Mouse (Mus musculus) layer of hippocampus, adult 9-11 months (tissue): ENCODE measurements at regions not wholly inside any gene's neighbourhood (a gene's known extent, or its start where the extent isn't known, plus 50 kb on each side); places are given as distances from the start of the nearest gene placed in this dataset.

Experiments used
- DNase-seq: peaks from one replicate; pipeline ENCODE4 v3.0.0; 2022

DNA sequence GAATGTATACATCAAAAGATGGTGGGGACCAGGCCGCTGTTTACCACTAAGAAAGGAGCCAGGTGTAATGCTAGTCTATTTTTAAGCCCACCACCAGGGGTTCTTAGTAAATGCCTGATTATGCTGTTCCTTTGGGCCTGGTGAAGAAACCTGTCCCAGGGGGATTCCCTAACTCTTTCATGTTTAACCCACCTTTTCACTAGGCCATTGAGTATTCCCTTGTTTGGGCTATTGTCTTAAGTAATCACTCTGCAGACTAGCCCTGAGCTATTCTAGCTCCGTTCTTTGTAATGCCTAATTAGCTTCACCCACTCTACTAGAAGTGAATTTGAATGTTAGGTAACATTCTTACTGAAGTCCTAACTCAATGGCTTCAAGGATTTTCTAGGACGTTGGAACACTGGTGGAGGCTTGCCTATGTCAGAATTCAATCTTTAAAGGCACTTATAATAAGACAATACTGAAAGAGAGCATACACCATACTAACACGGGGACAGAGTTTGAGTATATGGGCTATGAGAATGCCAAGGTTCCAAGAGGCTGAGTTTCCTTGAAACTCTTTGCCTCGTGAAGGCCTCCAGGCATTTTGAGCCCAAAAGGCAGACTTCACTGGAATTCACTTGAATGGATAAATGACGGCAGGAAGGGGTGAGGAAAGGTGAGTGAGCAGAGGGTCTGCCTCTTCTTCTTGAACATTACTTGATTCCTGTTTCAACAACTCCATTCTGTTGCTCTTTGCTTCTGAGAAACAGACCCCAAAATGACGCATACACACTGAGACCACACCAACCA lies 312.7 kb upstream of the Irx4 start:
- DNase-seq = no peak

DNA sequence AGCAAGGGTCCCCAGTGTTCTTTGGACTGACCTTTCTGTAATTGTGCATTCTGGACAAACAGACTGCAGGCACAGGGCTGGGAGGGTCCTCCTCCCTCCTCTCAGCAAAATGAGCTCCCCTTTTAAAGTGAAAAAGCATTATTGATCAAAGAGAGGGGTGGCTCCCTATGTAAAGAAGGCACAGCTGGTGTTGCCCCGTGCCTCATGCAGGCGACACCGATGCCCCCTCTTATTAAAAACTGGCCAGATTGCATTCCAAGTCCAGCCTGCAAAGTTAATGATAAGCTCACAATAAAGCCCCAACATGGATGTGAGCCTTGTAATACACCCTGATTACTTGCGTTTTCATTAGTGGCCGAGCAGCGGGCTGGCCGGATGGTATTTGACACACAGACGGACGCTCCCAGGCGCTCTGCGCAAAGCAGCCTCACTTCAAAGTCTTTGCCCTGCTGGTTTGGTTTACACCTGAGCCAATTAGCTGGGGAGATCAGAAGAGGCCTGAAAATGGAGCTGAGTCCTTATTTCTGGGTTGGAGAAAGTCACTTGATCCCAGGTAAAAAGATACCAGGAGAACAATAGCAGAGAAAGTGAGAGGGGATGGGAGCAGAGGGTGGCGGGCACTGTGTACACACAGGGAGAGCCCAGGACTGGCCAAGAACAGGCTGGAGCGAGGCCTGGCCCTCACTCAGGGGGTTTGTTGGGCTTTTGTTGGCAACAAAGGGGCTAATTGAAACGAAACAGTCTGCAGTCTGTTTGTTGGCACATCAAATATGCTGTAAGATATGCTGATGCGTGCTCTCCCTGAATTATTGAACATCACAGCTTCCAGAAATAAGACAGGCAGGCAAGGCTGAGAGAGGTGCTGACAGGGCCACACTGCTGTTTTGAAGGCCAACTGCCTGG lies 301.4 kb upstream of the Irx4 start:
- no peak for DNase-seq

DNA sequence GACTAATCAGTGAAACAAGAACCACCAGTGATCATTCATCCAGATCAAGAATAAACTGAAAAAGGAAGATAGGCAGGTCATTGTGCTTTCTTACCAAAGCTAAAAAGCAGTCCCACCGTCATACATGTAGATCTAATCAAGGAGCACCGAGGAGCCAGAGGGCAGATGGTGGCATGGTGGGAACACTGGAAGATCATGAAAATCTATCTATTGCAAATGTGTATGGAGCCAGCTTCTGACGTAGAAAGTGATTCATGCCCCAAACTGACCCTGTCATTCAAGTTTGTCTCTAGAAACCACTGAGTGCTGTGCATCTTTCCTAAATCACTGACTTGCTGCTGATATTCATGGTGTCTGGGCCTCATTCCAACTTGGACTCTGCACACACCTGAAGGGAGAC lies 299.0 kb upstream of the Irx4 start:
- no peak for DNase-seq

DNA sequence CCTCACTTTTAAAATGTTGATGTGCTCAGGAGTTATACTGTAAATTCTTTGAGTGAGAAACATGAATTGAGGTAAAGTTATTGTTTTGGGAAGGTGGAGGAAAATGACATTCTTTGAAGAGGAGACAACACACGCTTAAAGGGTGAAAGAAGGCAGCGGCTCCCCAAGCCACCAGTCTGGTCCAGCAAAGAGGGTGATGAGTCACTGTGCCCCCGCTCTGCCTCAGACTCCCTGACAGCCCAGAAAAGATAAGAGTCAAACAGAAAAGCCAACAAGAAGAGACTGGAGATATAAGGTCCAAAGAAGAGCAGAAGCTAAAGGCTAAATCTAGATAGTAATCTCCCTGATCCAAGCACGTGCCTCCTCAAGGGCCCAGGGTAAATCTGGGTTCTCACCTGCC lies 288.1 kb upstream of the Irx4 start:
- no peak for DNase-seq

DNA sequence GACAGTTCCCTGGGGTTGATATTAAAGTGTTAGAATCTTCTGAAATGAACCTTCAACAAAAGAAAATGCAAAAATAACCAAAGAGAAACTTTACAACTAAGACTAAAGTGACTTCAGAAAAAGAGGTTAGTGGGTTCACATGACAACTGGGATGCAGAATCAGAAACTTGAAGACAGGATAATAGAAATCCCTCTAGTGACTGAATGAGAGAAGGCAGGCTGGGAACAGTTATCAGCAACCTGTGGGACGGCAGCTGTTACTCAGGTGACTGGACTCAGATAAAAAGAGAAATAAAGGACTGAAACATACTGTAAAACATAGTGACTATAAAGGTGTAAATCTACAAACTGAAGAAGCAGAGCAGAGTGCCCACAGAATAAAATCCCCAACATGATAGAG lies 287.4 kb upstream of the Irx4 start:
- no peak for DNase-seq

DNA sequence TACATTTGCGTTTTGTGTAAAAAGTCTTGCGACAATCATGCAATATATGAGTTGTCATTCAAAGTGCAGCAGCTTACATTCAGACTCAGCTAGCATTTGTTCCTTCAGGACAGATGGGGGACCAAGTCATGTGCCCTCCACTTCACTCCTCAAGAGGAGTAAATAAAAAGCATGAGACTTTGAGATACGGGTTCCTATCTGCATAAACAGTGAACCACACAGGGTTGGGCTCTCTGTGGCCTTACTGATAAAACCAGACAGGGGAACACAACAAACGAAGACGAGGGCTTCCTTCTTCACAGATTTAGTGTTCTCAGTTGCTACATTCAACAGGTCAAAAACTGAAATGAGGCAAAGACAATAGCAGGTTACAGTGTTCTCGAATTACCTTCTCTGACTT lies 283.1 kb upstream of the Irx4 start:
- DNase-seq = no peak

DNA sequence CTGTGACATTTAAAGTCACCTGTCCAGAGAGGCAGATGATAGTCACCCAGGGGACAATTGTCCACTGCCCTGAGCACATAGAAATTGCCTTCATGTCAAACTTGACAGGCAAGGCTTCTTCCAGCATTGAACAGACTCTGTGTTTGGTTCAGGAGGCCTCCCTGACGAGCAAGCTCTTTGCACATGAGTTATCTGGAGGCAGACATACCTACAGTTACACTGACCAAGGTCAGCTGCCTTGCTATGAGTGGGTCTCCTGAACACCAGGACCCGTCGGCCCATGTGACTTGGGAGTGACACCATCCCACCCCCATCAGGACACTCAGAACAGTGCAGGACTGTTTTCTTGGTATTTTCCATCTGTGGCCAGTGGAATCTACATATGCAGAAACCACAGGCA lies 282.3 kb upstream of the Irx4 start:
- DNase-seq = no peak

DNA sequence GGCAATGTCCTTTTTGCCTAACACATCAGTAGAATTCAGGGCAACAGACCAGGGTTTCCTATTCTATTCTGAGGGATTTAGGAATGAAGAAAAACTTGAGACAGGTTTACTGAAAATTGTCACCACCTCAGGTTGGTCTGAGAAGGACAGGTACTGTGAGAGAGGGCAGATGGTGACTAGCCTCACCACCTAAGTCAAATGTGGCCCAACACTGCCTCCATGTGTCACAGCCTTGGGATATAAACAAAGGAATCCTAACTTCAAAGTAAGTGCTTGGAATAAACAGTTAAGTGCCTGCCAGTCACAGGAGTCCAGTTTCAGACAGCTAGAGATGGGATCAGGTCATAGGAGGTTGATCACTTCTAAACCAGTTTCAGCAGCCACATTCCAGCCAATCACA lies 281.3 kb upstream of the Irx4 start:
- no peak for DNase-seq

DNA sequence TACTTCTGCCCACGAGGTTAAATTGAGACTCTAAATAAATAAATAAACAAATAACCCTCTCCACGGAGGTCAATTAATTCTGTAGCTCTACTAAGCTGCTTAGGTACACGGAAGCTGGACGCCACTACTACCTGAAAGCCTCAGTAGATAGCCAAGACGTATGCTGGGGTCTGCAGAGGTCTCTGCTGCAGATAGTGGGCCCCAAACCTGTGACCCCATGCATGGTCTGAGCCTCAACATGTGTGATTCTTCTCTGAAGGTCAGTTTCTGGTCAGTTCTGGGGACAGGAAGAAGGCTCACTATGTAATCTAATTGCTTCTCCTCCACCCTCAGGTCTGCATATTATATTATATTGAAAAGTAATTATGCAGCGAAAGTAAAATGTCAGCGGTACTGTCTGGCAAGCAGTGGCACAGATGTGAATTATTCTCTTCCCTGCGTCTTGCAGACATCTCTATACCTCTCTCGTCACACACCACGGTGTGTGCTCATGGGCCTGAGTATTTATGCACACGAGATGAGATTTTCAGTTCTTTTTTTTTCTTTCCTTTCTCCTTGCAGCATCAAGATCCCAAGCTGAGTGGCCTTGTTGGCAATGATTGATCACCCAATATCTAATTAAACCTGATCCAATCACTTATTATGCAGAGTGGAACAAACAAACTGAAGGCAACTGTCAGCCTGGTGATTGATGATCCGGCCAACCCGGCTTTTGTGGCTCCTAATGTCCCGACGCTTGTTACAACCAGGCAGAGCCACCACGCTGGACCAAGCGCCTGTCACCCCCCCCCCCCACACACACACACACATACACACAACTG lies 267.5 kb upstream of the Irx4 start:
- no peak for DNase-seq

DNA sequence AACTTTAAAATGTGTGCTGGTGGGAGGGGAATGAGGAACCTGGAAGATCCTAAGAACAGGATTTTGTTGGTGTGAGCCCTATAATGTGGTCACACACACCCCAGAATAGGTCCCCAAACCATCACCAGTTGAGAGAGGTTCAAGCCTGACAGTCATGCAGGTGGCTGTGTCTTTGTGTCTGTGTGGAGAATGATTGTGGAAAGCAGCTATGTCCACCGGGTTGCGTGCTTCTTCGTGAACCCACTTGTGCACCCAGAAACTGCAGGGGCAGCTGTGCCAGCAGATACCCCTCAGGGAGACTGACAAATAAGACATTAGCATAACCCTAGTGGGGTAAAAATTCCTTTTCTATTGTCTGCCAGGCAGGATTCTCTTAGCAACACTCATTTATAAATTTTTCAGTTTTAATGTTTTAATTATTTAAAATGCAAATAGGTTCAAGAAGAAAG lies 266.8 kb upstream of the Irx4 start:
- DNase-seq = no peak

DNA sequence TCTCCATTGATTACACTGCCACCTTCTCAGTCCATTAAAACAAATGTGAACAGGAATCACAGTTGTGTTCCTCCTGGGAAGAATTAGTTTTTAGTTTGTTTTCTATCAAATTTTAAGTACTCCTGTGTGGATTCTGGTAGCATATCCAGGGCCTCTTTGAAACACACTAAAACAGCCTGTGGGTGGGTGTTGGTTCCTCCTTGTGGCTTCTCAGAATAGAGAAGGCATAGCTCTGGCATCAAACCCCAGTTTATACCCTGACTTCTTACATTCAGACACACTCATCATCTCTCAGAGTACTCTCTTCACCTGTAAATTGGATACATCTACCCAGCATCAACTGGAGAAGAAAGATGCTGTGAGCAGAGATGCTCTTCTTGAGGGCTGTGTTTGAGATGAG lies 265.7 kb upstream of the Irx4 start:
- DNase-seq = no peak

DNA sequence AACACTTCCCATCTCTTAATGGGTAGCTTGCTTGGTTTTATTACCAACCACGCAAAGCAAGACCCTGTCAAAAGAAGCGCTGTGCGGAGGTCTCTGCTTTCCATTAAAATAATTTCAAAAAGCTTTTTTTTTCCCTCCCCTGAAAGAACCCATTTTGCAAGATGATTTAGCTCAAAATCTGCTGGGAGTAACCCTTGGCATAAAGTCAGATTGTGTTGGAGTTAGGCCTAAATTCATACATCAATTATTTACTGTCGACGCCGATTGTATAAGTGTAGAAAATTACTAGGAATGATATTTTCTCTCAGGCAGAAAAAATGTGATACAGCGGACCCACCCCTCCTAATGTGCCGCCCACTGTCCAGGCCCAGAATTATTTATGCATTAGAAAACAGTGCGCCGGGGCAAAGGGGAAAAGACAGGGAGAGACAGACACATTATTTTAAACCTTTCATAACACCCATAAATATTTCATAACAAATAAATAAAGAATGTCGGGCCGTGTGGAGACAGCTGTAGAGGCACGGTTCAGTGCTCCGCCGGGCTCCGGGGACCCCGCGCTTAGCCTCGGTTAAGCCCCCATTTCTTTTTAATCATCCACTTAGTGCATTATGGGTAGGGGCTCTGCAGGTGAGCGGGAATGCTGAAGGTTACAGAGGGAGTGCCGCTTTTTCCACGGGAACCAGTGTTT lies 251.3 kb upstream of the Irx4 start:
- DNase-seq = no peak

DNA sequence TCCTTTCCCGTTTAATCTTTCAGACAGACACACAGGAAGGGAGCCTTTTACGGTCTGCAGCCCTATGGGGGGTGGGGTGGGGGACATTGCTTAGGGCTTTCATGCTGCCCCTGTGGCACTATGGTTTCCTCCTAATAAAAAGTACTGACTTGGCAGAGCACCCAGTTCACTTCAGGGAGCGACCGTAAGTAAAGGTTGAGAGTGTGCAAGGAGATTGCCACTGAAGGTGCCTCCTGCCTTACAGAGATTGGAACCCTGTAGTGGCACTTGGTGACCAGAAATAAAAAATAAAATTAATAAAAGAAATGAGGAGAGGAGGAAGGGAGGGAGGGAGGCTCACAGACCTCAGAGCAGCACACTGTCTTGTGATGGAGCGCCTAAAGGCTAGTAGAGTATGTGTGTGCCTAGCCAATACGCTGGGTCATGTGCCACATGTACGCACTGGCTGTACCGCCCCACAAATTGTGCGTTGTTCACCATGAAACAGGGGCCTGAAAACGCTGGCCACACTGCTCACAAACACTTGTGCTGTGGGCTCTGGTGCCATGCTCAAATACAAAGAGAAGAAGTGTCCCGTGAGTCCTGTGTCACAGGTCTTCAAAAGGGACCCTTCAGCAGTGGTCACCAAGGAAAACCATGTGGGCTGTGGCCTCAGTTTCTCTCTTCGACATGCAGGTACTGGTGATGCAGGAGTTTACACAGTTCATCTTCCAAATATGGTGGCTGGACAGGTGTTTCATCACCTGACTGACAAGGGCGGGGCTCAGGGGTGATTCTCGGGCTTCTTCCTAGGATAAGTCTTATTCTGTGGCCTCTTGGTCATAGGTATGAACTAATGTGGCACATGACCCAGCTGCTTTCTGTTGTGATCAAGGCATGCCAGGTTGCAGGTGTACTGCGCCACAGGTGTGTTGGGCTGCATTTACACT lies 250.5 kb upstream of the Irx4 start:
- no peak for DNase-seq

DNA sequence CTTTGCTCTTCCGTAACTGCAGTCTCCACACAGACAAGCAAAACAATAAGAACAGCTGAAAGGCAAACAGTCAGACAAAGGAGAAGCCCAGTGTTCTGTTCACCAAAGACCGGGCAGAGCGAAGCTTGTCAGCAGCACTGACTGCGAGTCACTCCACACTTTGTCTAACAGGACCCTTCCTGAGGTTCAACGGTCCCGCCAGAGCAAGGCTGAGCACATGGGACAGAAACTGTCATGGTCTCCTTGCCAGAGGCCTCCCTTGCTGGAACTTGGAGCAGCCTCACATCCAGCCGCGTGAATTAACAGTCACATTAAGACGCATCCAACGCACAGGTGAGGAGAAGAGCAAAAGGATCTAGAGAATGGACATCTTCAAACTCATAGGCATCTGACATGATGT lies 241.1 kb upstream of the Irx4 start:
- no peak for DNase-seq

DNA sequence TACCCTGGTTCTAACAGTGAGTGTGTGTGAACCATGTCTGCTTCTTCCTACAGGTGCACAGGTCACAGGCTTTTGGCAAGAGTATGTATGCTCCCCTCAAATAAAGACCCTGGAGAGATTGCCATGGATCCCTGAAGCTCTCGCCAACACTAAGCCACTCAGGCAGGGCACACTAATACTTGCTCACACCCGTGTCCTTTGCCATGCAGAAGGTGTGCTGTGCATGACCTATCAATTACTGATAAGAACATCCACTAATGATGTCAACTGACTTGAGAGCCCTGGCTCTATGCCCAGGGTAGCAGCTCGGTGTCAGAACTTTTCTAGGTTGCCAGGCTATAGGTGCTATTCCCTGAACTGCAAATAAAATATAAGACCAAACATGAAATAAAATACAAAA lies 229.1 kb upstream of the Irx4 start:
- no peak for DNase-seq

DNA sequence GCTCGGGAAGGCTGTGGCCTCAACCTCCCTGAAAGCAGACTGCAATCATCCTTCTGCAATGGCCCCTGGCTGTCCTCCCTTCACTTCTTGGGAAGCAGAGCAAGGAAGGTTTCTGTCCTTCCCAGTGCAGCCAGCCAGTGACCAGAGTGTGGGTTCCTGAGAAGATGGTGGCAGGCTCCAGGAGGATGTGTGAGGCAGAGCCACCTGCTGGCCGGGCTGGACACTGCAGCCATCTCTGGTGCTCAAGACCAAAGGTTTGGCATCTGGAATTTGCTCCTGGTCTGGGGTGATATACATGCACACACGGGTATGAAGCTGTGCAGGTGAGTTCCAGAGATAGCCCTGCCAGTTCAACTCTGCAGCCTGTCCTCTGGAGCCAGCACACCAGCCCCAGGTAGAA lies 227.2 kb upstream of the Irx4 start:
- DNase-seq = no peak

DNA sequence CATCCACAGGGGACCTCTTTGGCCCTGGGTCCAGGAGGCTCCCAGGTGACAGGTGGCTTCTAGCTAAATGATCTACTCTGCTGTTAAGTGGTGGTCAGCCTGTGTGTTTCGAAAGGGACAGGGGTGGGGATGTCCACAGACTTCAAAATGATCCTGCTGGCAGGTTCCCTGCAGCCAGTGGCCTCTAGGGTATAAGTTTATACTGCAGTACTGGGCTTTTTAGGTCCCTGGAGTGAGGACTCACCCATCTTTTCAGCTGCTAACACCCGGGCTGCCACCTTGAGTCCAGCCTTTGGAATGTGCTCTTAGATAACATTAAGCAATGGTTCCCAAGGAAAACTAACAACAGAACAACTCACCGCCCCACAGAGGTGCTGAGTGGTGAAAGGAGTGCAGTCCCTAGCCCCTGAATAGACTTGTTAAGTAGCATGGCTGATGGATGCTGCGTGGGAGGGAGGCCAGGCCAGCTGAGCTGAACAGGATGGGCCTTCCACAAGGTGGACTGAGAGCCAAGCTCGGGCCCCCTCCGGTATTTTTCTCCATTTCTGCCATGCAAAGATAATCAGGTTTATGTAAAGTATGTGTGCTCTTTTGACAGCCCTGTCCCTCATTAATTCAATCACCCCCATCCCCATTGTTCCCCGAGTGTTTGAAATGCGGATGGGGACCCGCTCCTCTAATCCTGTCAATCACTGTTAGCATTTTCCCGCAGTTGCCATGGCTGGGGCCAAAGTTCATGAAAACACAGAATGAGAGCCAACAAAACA lies 226.0 kb upstream of the Irx4 start:
- peak; percentile 6 for DNase-seq

DNA sequence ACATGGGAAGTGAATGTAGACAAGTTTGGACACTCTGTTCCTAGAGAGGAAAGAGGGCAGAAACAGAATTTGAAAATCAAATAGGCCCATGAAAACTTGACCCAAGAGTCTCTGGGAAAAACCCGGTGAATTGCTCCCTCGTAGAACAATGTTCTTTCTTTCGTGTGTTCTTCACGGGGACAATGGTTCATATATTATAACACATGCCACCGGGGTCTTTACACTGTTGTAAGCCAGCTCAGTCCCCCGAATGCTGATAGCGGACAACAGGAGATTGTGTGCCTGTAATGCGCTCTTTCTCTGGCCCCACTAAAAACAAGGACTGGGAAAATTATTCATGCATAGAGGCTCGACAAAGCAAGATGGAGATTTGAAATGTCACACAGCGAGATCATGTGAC lies 225.4 kb upstream of the Irx4 start:
- DNase-seq = no peak

DNA sequence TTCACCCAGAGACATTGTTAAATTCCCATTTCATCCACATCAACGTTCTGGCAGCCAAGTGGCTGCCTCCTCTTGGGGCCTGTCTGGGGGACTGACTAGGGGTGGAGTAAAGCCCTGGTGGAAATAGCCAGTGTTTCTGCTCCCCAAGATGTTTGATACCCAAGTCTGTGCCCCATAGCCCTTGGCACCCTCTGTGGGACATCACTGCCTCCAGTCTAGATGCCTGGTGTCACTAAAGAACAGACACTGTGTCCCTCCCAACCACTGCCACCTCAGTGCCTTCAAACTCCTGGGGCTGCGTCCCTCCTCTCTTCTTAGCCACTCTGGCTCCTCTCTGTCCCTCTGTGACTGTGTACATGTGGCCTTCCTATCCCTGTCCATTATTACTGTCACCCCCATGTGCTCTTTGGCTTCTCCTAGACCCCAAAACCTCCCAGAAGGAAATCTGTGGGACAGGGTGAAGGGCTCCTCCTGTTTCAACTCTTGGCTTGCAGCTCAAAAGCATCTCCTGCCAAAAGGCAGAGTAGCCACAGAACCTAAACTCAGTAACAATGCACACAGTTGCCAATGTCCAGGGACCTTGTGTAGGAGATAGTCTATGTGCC lies 224.8 kb upstream of the Irx4 start:
- no peak for DNase-seq

DNA sequence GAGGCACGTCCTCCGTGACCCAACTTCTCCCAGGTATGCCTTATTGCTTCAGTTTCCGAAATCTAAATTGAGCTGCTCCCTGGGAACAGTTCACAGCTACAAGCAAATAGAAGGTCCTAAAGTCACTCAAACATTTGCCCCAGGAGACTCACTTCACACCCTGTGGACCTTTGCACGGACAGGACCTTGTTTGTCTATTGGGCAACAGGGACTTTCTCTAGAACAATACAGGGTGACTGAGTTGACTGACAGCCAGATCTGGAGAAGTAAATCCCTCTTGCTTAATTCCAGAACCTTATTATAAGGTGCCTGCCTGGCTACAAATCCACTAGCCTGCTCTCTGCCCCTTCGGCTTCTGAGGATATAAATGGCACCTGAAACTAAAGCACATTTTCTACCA lies 220.5 kb upstream of the Irx4 start:
- DNase-seq = no peak
